Mouse (Mus musculus) thymus, adult 18-20 months (tissue): ENCODE measurements at regions not wholly inside any gene's neighbourhood (a gene's known extent, or its start where the extent isn't known, plus 50 kb on each side); places are given as distances from the start of the nearest gene placed in this dataset.

Experiments
- DNase-seq, 2 experiments: peaks; one replicate each; pipeline ENCODE4 v3.0.0; 2022; ENCODE audit warnings: mixed read lengths in 2 of 2

GRCm38 (mm10) chr1:61137210-61137885, 159.6 kb downstream of the Icos start:
- no peak for DNase-seq

- no peak for DNase-seq
Observed at GRCm38 (mm10) chr1:61137954-61138353, 160.2 kb downstream of the Icos start.

GRCm38 (mm10) chr1:61139291-61139983, 161.7 kb downstream of the Icos start:
- DNase-seq = peak; percentile 2 to 7

GRCm38 (mm10) chr1:61139984-61140648, 162.4 kb downstream of the Icos start:
- no peak for DNase-seq

- no peak for DNase-seq
Observed at GRCm38 (mm10) chr1:61140870-61141591, 163.3 kb downstream of the Icos start.

- no peak for DNase-seq
Observed at GRCm38 (mm10) chr1:61141592-61141930, 163.8 kb downstream of the Icos start.

- no peak for DNase-seq
Observed at GRCm38 (mm10) chr1:61141952-61142351, 164.2 kb downstream of the Icos start.

GRCm38 (mm10) chr1:61143030-61143753, 165.5 kb downstream of the Icos start:
- no peak for DNase-seq

GRCm38 (mm10) chr1:61143754-61144066, 166.0 kb downstream of the Icos start:
- DNase-seq = no peak

GRCm38 (mm10) chr1:61145013-61145412, 167.3 kb downstream of the Icos start:
- no peak for DNase-seq

GRCm38 (mm10) chr1:61145572-61145971, 167.8 kb downstream of the Icos start:
- no peak for DNase-seq

GRCm38 (mm10) chr1:61146222-61146723, 168.5 kb downstream of the Icos start:
- DNase-seq = no peak

- DNase-seq = no peak
Observed at GRCm38 (mm10) chr1:61151742-61152141, 174.0 kb downstream of the Icos start.

GRCm38 (mm10) chr1:61152157-61152556, 174.4 kb downstream of the Icos start:
- no peak for DNase-seq

GRCm38 (mm10) chr1:61154216-61154615, 176.5 kb downstream of the Icos start:
- DNase-seq = no peak

GRCm38 (mm10) chr1:61157271-61157670, 179.5 kb downstream of the Icos start:
- no peak for DNase-seq

GRCm38 (mm10) chr1:61160505-61160904, 182.8 kb downstream of the Icos start:
- no peak for DNase-seq

- DNase-seq = no peak
Observed at GRCm38 (mm10) chr1:61164271-61164670, 186.5 kb downstream of the Icos start.

- DNase-seq = no peak
Observed at GRCm38 (mm10) chr1:61171941-61172340, 194.2 kb downstream of the Icos start.

GRCm38 (mm10) chr1:61172946-61173345, 195.2 kb downstream of the Icos start:
- DNase-seq = no peak

GRCm38 (mm10) chr1:61175239-61175638, 197.5 kb downstream of the Icos start:
- DNase-seq = no peak

- no peak for DNase-seq
Observed at GRCm38 (mm10) chr1:61179461-61179860, 201.7 kb downstream of the Icos start.
